Mouse (Mus musculus) forebrain, embryonic 12.5 days (tissue): Measurements from ENCODE around the gene Olfr1390. TPM values are rescaled to one million over a fixed set of nuclear protein-coding genes. Genes with fewer than 3 reads are reported as not detected.

Source experiments
- polyA plus RNA-seq: library from polyadenylated mRNA; unstranded; fragments of >200 nt; fragmentation: Nextera tagmentation; extraction: Ambion mirVana; gene quantifications from 2 replicates; pipeline ENCODE4 v1.2.1, GENCODE M21; 2016

Olfr1390 gene
- polyA plus RNA-seq, 1 experiment from 2014 or later = not detected

Other genes with a start within 250 kb of the Olfr1390 start
- gene Olfr1396, start 220.3 kb upstream of the Olfr1390 start, polyA plus RNA-seq = not detected in 2 replicates
- not detected in 2 replicates for gene Olfr1395, start 192.9 kb upstream of the Olfr1390 start, polyA plus RNA-seq
- gene Olfr1394, start 180.8 kb upstream of the Olfr1390 start, polyA plus RNA-seq = not detected in 2 replicates
- gene Btnl9, start 148.0 kb upstream of the Olfr1390 start, polyA plus RNA-seq = 0.17 TPM in 1 of 2 replicates, not detected in the other
- gene Zfp62, start 131.9 kb upstream of the Olfr1390 start, polyA plus RNA-seq = 60.5 and 63.3 TPM in 2 replicates
- gene Mgat1, start 91.0 kb upstream of the Olfr1390 start, polyA plus RNA-seq = 31.4 and 35.5 TPM in 2 replicates
- gene Olfr1393, start 56.9 kb upstream of the Olfr1390 start, polyA plus RNA-seq = 0.06 and 0.18 TPM in 2 replicates
- not detected in 2 replicates for gene Olfr1392, start 49.9 kb upstream of the Olfr1390 start, polyA plus RNA-seq
- gene Olfr10, start 30.4 kb upstream of the Olfr1390 start, polyA plus RNA-seq = not detected in 2 replicates
- not detected in 2 replicates for gene Olfr1391, start 12.4 kb upstream of the Olfr1390 start, polyA plus RNA-seq
- not detected in 2 replicates for gene Olfr1389, start 87.9 kb downstream of the Olfr1390 start, polyA plus RNA-seq
- 0.10 and 0.13 TPM in 2 replicates for gene Olfr1388, start 101.4 kb downstream of the Olfr1390 start, polyA plus RNA-seq
- gene Olfr1387, start 120.2 kb downstream of the Olfr1390 start, polyA plus RNA-seq = not detected in 2 replicates
- gene Olfr1386, start 129.9 kb downstream of the Olfr1390 start, polyA plus RNA-seq = not detected in 2 replicates
- not detected in 2 replicates for gene Olfr1385, start 153.9 kb downstream of the Olfr1390 start, polyA plus RNA-seq
- not detected in 2 replicates for gene Olfr1384, start 171.5 kb downstream of the Olfr1390 start, polyA plus RNA-seq
- not detected in 2 replicates for gene Olfr1383, start 184.5 kb downstream of the Olfr1390 start, polyA plus RNA-seq
- not detected in 2 replicates for gene Olfr1382, start 193.1 kb downstream of the Olfr1390 start, polyA plus RNA-seq
- gene Olfr1381, start 208.3 kb downstream of the Olfr1390 start, polyA plus RNA-seq = not detected in 2 replicates
- not detected in 2 replicates for gene Olfr1380, start 221.7 kb downstream of the Olfr1390 start, polyA plus RNA-seq